Mouse (Mus musculus) ES-Bruce4 (cell line): ENCODE data around the gene Atg7.
"Not testable (repeated sequence)": the region's sequence is repeated elsewhere in the genome, so short reads cannot be mapped to it uniquely, and the experiment has no call there.

Experiments
- CTCF ChIP-seq: IDR thresholded peaks from one replicate; pipeline ENCODE4 v1.8.1; 2011; ENCODE audit warnings: low read depth, low read length
- POLR2A ChIP-seq: IDR thresholded peaks from one replicate; pipeline ENCODE4 v1.8.1; 2011; ENCODE audit warnings: low read length; ENCODE audit not compliant: insufficient read depth

GRCm38 (mm10) chr6:114633886-114634285, 9.0 kb upstream of the Atg7 start:
- not testable (repeated sequence) for TF ChIP-seq POLR2A, CTCF
